Mouse (Mus musculus) liver, embryonic 11.5 days (tissue): ENCODE measurements at regions not wholly inside any gene's neighbourhood (a gene's known extent, or its start where the extent isn't known, plus 50 kb on each side); places are given as distances from the start of the nearest gene placed in this dataset.

Experiments
- ATAC-seq: fragments of 200-750 bp; cut with Nextera tagmentation; replicated peaks from 2 replicates; pipeline ENCODE4 v1.8.0; 2017; ENCODE audit warnings: moderate number of reproducible peaks, mild to moderate bottlenecking, moderate TSS enrichment, moderate library complexity; ENCODE audit not compliant: low FRiP score
- DNase-seq: peaks from one replicate; pipeline ENCODE4 v3.0.0-alpha.2; 2017; ENCODE audit warnings: low spot score
- H3K27ac ChIP-seq: fragments of 300-500 bp; sonication (generic); 2 replicates; pipeline ENCODE4 v1.5.1; 2014; ENCODE audit warnings: mild to moderate bottlenecking, low read depth, low read length, control low read depth
- H3K27me3 ChIP-seq: fragments of 300-500 bp; sonication (generic); replicated peaks from 2 replicates; pipeline ENCODE4 v1.6.1; 2014; ENCODE audit warnings: low read length, mixed read lengths; ENCODE audit not compliant: control insufficient read depth, insufficient read depth
- H3K36me3 ChIP-seq: fragments of 300-500 bp; sonication (generic); 2 replicates; pipeline ENCODE4 v1.6.1; 2014; ENCODE audit warnings: mild to moderate bottlenecking, low read length, moderate library complexity, mixed read lengths; ENCODE audit not compliant: control insufficient read depth, insufficient read depth
- H3K4me1 ChIP-seq: fragments of 300-500 bp; sonication (generic); replicated peaks from 2 replicates; pipeline ENCODE4 v1.6.1; 2014; ENCODE audit warnings: low read length, mixed read lengths; ENCODE audit not compliant: control insufficient read depth, insufficient read depth
- H3K4me2 ChIP-seq: fragments of 300-500 bp; sonication (generic); 2 replicates; pipeline ENCODE4 v1.6.1; 2014; ENCODE audit warnings: mild to moderate bottlenecking, control low read depth, moderate library complexity
- H3K4me3 ChIP-seq: fragments of 300-500 bp; sonication (generic); 2 replicates; pipeline ENCODE4 v1.5.1; 2014; ENCODE audit warnings: low read depth, low read length, control low read depth
- H3K9ac ChIP-seq: fragments of 300-500 bp; sonication (generic); 2 replicates; pipeline ENCODE4 v1.6.1; 2014; ENCODE audit warnings: low read depth, low read length, control low read depth
- H3K9me3 ChIP-seq: fragments of 300-500 bp; sonication (generic); 2 replicates; pipeline ENCODE4 v1.6.1; 2016; ENCODE audit warnings: low read length, inconsistent platforms, mixed read lengths; ENCODE audit not compliant: control insufficient read depth
- WGBS: fragments of 180-500 bp; shearing (Covaris S2); extraction: QIAGEN DNeasy Blood & Tissue Kit; methylation state at CpG from one replicate; pipeline ENCODE4 v1.1.7; 2014; 5-methylcytosine and 5-hydroxymethylcytosine counted together

- WGBS: 75% methylated on average over 7 of the region's 7 CpGs
- Histone ChIP-seq H3K4me1 (no peaks in the 10 kb centered on the region), H3K4me2 (no peak overlapping the region), H3K9ac (no peak overlapping the region), H3K4me3 (no peak overlapping the region), H3K27me3 (no peaks in the 10 kb centered on the region), H3K36me3 (no peaks in the 10 kb centered on the region), H3K27ac (no peak overlapping the region), H3K9me3 (no peaks in the 10 kb centered on the region)
- DNase-seq (no peak), ATAC-seq (no peak)
Observed at GRCm38 (mm10) chr6:16702706-16703411, 195.4 kb downstream of the Tfec start.

DNA sequence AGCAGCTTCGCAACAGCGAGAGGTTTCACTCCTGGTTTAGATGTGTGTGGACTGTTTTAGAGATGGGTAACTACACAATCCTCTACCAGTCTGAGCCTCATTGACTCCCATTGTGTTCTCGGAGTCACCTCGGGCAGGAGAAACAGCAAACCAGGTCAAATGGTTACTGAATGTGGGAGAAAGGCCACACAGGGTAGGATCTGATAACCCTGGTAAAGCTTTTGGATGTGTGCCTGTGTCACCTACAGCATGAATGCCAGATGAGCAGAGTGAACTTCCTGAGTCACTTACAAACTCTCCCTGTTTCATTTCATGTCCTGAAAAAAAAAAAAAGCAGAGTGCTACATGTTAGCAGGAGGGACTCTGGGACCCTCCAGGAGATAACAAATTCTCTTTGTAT lies 201.0 kb downstream of the Tfec start:
- no peak overlapping the region for H3K9ac ChIP-seq
- no peak overlapping the region for H3K27ac ChIP-seq
- no peaks in the 10 kb centered on the region for H3K36me3 ChIP-seq
- no peak for DNase-seq
- H3K4me1 ChIP-seq: no peaks in the 10 kb centered on the region
- WGBS: 72% methylated on average over 4 of the region's 4 CpGs
- H3K27me3 ChIP-seq: no peaks in the 10 kb centered on the region
- H3K4me2 ChIP-seq: no peak overlapping the region
- no peaks in the 10 kb centered on the region for H3K9me3 ChIP-seq
- ATAC-seq: no peak
- no peak overlapping the region for H3K4me3 ChIP-seq

DNA sequence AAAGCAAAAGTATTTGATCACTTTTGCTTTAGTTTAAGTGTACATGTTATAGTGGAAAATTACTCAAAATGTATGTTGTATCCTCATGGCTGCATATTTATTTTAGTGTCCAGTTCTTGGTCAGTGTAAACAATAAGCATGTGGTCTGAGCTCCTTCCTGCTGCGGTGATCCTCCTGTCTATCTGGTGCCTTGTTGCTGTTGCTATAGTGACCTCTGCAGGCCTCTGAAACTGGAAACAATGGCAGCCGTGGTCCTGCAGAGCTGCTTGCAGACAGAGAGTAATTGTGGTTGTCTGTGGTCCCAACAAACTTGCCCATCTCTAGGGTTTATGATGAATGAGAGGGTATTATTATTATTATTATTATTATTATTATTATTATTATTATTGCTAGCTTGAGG lies 230.2 kb downstream of the Tfec start:
- Histone ChIP-seq H3K4me2 (no peak overlapping the region), H3K36me3 (no peaks in the 10 kb centered on the region), H3K27me3 (no peaks in the 10 kb centered on the region), H3K9ac (no peak overlapping the region), H3K9me3 (no peaks in the 10 kb centered on the region), H3K4me1 (no peaks in the 10 kb centered on the region), H3K4me3 (no peak overlapping the region), H3K27ac (no peak overlapping the region)
- ATAC-seq: no peak; the same call in 1 of the 2 replicates
- WGBS: 9% methylated on average over 2 of the region's 2 CpGs
- no peak for DNase-seq

- DNase-seq (no peak), ATAC-seq (no peak)
- Histone ChIP-seq H3K36me3 (no peaks in the 10 kb centered on the region), H3K27ac (no peak overlapping the region), H3K4me3 (no peak overlapping the region), H3K9ac (no peak overlapping the region), H3K9me3 (no peaks in the 10 kb centered on the region), H3K27me3 (no peaks in the 10 kb centered on the region), H3K4me1 (no peaks in the 10 kb centered on the region), H3K4me2 (no peak overlapping the region)
- 56% methylated on average over 6 of the region's 6 CpGs for WGBS
Observed at GRCm38 (mm10) chr6:16667241-16667640, 231.0 kb downstream of the Tfec start.

GRCm38 (mm10) chr6:16646269-16646668 lies 252.0 kb downstream of the Tfec start:
- no peak for ATAC-seq
- Histone ChIP-seq H3K4me1 (no peaks in the 10 kb centered on the region), H3K4me2 (no peak overlapping the region), H3K27ac (no peak overlapping the region), H3K27me3 (no peaks in the 10 kb centered on the region), H3K9me3 (no peaks in the 10 kb centered on the region), H3K4me3 (no peak overlapping the region), H3K9ac (no peak overlapping the region), H3K36me3 (no peaks in the 10 kb centered on the region)
- no peak for DNase-seq
- WGBS: 79% methylated on average over 1 of the region's 1 CpGs

DNA sequence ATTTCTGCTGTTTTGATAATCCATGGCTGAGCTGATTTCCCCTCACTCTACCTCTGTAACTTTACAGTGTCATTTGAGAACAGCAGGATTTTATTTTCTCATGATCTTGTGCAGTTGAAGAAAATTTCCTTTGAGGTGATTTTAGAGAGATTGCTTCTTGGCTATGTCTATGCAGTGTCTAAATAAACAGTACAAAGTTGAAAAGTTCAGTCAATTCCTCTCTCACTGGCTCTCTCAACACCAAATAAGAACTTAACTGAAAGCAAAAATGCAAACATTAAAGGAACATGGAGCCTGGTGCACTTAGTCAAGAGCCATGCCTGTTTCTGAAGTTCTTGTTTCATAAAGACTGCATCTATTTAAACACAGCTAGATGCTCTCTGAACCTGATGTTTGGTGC lies 254.7 kb downstream of the Tfec start:
- H3K4me1 ChIP-seq: no peaks in the 10 kb centered on the region
- H3K36me3 ChIP-seq: no peaks in the 10 kb centered on the region
- H3K27ac ChIP-seq: no peak overlapping the region
- H3K27me3 ChIP-seq: no peaks in the 10 kb centered on the region
- H3K4me3 ChIP-seq: no peak overlapping the region
- no peaks in the 10 kb centered on the region for H3K9me3 ChIP-seq
- no peak overlapping the region for H3K9ac ChIP-seq
- no peak for DNase-seq
- no peak overlapping the region for H3K4me2 ChIP-seq
- ATAC-seq: no peak

- H3K9ac ChIP-seq: no peak overlapping the region
- no peaks in the 10 kb centered on the region for H3K9me3 ChIP-seq
- WGBS: 92% methylated on average over 13 of the region's 13 CpGs
- no peaks in the 10 kb centered on the region for H3K27me3 ChIP-seq
- no peak overlapping the region for H3K4me3 ChIP-seq
- H3K27ac ChIP-seq: no peak overlapping the region
- no peak overlapping the region for H3K4me2 ChIP-seq
- ATAC-seq (no peak), DNase-seq (no peak)
- H3K36me3 ChIP-seq: no peaks in the 10 kb centered on the region
- H3K4me1 ChIP-seq: no peaks in the 10 kb centered on the region
Observed at GRCm38 (mm10) chr6:16636736-16637304, 261.4 kb downstream of the Tfec start.

GRCm38 (mm10) chr6:16636108-16636507 lies 262.1 kb downstream of the Tfec start:
- no peak for ATAC-seq
- WGBS: 71% methylated on average over 2 of the region's 2 CpGs
- Histone ChIP-seq H3K27me3 (no peaks in the 10 kb centered on the region), H3K4me3 (no peak overlapping the region), H3K4me2 (no peak overlapping the region), H3K9ac (no peak overlapping the region), H3K36me3 (no peaks in the 10 kb centered on the region), H3K27ac (no peak overlapping the region), H3K4me1 (no peaks in the 10 kb centered on the region), H3K9me3 (no peaks in the 10 kb centered on the region)
- no peak for DNase-seq

GRCm38 (mm10) chr6:16607393-16608023 lies 290.7 kb downstream of the Tfec start:
- no peaks in the 10 kb centered on the region for H3K36me3 ChIP-seq
- H3K4me2 ChIP-seq: no peak overlapping the region
- WGBS: 79% methylated on average over 9 of the region's 9 CpGs
- ATAC-seq (no peak), DNase-seq (no peak)
- no peaks in the 10 kb centered on the region for H3K27me3 ChIP-seq
- H3K9ac ChIP-seq: no peak overlapping the region
- H3K27ac ChIP-seq: no peak overlapping the region
- no peak overlapping the region for H3K4me3 ChIP-seq
- no peaks in the 10 kb centered on the region for H3K4me1 ChIP-seq
- H3K9me3 ChIP-seq: no peaks in the 10 kb centered on the region
